Comparison of ENCODE assay signal across 21 mouse cellular contexts in the genomic region with DNA sequence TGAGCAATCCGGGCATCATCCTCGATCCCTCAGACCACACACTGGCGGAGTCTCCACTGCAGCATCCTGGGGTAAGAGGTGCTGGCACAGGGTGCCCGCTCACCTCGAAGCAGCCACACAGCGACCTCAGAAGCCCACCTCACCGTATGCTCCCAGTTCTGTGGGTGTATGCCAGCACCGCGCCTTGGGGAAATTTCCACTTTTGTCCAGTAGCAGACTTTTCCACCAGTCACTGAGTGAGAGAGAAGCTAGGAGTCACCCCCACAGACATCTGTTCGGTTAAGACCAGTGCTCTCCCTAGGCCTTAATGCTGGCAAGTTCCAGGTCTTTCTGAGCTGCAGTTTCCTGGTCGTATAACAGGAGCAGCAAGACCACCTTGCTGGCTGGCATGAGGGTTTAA.
DNase-seq lines count a peak whose midpoint lies in the region; ATAC-seq and TF ChIP-seq lines count a peak whose summit lies in the region.
"Had no signal": no experiment of that assay in that cellular context is flagged by ENCODE, and none has a peak within 500 bp of the region (broad histone marks: within the 10 kb centered on the region; RNA-seq: fewer than 3 reads in every experiment).

No protein-coding gene starts in this region.

- no peak overlapping the region; the same call in 1 of the 2 replicates for H3K9ac ChIP-seq in embryonic facial prominence, embryonic 13.5 days
- H3K9ac ChIP-seq in limb, embryonic 14.5 days (ENCODE audit: low read depth, low read length, severe bottlenecking) = no peak overlapping the region
- H3K9ac ChIP-seq: forebrain, embryonic 12.5 days; hindbrain, embryonic 12.5 days; liver, embryonic 13.5 days; lung, embryonic 14.5 days; neural tube, embryonic 15.5 days had no signal

- H3K27me3 ChIP-seq in heart, embryonic 10.5 days (ENCODE audit: insufficient read depth, poor library complexity, severe bottlenecking) = peaks cover 4% of the 10 kb centered on the region; the same call in 1 of the 2 replicates
- H3K27me3 ChIP-seq in embryonic facial prominence, embryonic 13.5 days = peaks cover 64% of the 10 kb centered on the region
- no peaks in the 10 kb centered on the region for H3K27me3 ChIP-seq in limb, embryonic 14.5 days (ENCODE audit: control insufficient read depth, insufficient read depth, low read length)
- H3K27me3 ChIP-seq: hindbrain, embryonic 12.5 days had no signal

- no peak for ATAC-seq in embryonic facial prominence, embryonic 13.5 days (ENCODE audit: insufficient number of reproducible peaks, insufficient read depth, low FRiP score, low TSS enrichment, low read depth)
- ATAC-seq in limb, embryonic 14.5 days (ENCODE audit: low FRiP score, low read depth) = no peak
- ATAC-seq in megakaryocyte, adult 5-6 weeks (ENCODE audit: poor library complexity, severe bottlenecking) = no peak
- ATAC-seq: CD4-positive, CD25-positive, alpha-beta regulatory T cell, adult 4 months; intestine, postnatal 0 days had no signal

- DNase-seq in heart, embryonic 10.5 days (ENCODE audit: low spot score) = no peak
- DNase-seq in heart, adult 8-10 months (ENCODE audit: low spot score) = no peak
- DNase-seq in right cerebral cortex, adult 18-20 months = peak; percentile 43
- DNase-seq in right cerebral cortex, postnatal 14 days = no peak
- DNase-seq in limb, embryonic 14.5 days (ENCODE audit: low spot score) = peak; percentile 37
- DNase-seq in thymus, postnatal 25 days = no peak
- DNase-seq: adrenal gland, postnatal 14 days; cerebellum, adult 8-10 months; liver, embryonic 13.5 days; midbrain, embryonic 14.5 days had no signal

- no peaks in the 10 kb centered on the region for H3K9me3 ChIP-seq in heart, embryonic 10.5 days
- no peaks in the 10 kb centered on the region for H3K9me3 ChIP-seq in embryonic facial prominence, embryonic 13.5 days
- no peaks in the 10 kb centered on the region for H3K9me3 ChIP-seq in limb, embryonic 14.5 days (ENCODE audit: control insufficient read depth, low read length)
- H3K9me3 ChIP-seq: forebrain, embryonic 12.5 days; hindbrain, embryonic 12.5 days; liver, embryonic 13.5 days; neural tube, embryonic 15.5 days had no signal

- H3K4me2 ChIP-seq in embryonic facial prominence, embryonic 13.5 days = no peak overlapping the region
- no peak overlapping the region for H3K4me2 ChIP-seq in limb, embryonic 14.5 days (replicated peaks; ENCODE audit: low read depth, low read length, severe bottlenecking)
- H3K4me2 ChIP-seq: forebrain, embryonic 12.5 days; hindbrain, embryonic 12.5 days; liver, embryonic 13.5 days; lung, embryonic 14.5 days; neural tube, embryonic 15.5 days had no signal

- WGBS in heart, embryonic 10.5 days = 84% methylated on average over 11 of the region's 11 CpGs
- 74% methylated on average over 11 of the region's 11 CpGs for WGBS in embryonic facial prominence, embryonic 13.5 days
- WGBS in limb, embryonic 14.5 days = 57% methylated on average over 11 of the region's 11 CpGs

- peaks cover 62% of the 10 kb centered on the region for H3K4me1 ChIP-seq in heart, embryonic 10.5 days
- H3K4me1 ChIP-seq in embryonic facial prominence, embryonic 13.5 days = peaks cover 28% of the 10 kb centered on the region
- peaks cover 26% of the 10 kb centered on the region for H3K4me1 ChIP-seq in limb, embryonic 14.5 days (ENCODE audit: control insufficient read depth, insufficient read depth, low read length)
- H3K4me1 ChIP-seq: hindbrain, embryonic 12.5 days; liver, embryonic 13.5 days; megakaryocyte, embryonic 14.5 days had no signal

- peak overlapping the region; percentile 3; the same call in 1 of the 2 replicates for H3K27ac ChIP-seq in heart, embryonic 10.5 days
- H3K27ac ChIP-seq in embryonic facial prominence, embryonic 13.5 days = peak overlapping the region; percentile 69
- H3K27ac ChIP-seq in limb, embryonic 14.5 days (replicated peaks; ENCODE audit: low read depth, low read length) = peak overlapping the region; percentile 68
- H3K27ac ChIP-seq: forebrain, embryonic 12.5 days; hindbrain, embryonic 12.5 days; liver, embryonic 13.5 days; neural tube, embryonic 15.5 days had no signal

- no peak overlapping the region for H3K4me3 ChIP-seq in heart, embryonic 10.5 days
- no peak overlapping the region for H3K4me3 ChIP-seq in embryonic facial prominence, embryonic 13.5 days
- H3K4me3 ChIP-seq in limb, embryonic 14.5 days (replicated peaks; ENCODE audit: low read length) = no peak overlapping the region
- H3K4me3 ChIP-seq: erythroblast, embryonic 14.5 days; forebrain, embryonic 12.5 days; hindbrain, embryonic 12.5 days; liver, embryonic 13.5 days; megakaryocyte, embryonic 14.5 days; myocyte; neural tube, embryonic 15.5 days had no signal

- H3K36me3 ChIP-seq in heart, embryonic 10.5 days = no peaks in the 10 kb centered on the region
- H3K36me3 ChIP-seq in embryonic facial prominence, embryonic 13.5 days = no peaks in the 10 kb centered on the region
- H3K36me3 ChIP-seq in limb, embryonic 14.5 days (ENCODE audit: control insufficient read depth, insufficient read depth, low read length) = no peaks in the 10 kb centered on the region
- H3K36me3 ChIP-seq: forebrain, embryonic 12.5 days; hindbrain, embryonic 12.5 days; liver, embryonic 13.5 days; neural tube, embryonic 15.5 days had no signal

- TF ChIP-seq POLR2A in limb, embryonic 14.5 days (IDR thresholded peaks at IDR 0.05; ENCODE audit: borderline replicate concordance, extremely low read depth, insufficient read depth, insufficient read length) = no peak

Comparison
In these comparisons a context has a peak if more than half of its experiments do, and no peak if none do; other contexts are left out.
1. DNase-seq: peak in right cerebral cortex, adult 18-20 months (single experiment) and limb, embryonic 14.5 days (single experiment); none in heart, embryonic 10.5 days (single experiment), heart, adult 8-10 months (single experiment), right cerebral cortex, postnatal 14 days (single experiment) and thymus, postnatal 25 days (single experiment).
2. H3K27ac ChIP-seq: peak in every context shown above with its lines; median percentile 69 in embryonic facial prominence, embryonic 13.5 days; 68 in limb, embryonic 14.5 days; 3 in heart, embryonic 10.5 days.